Mouse (Mus musculus) CH12.LX (cell line): ENCODE results near the gene Pcdh15.

Experiments used
- CTCF ChIP-seq, 2 experiments: IDR thresholded peaks in 1 of 2; conservative IDR thresholded peaks in 1 of 2; 2 replicates each; pipeline ENCODE4 v1.5.1; 2011 to 2012; ENCODE audit warnings: low read depth in 2 of 2, low read length in 2 of 2, improper control_type of control experiment in 1 of 2, inconsistent platforms in 1 of 2, mild to moderate bottlenecking in 1 of 2, moderate library complexity in 1 of 2
- EP300 ChIP-seq: IDR thresholded peaks from 2 replicates; pipeline ENCODE4 v1.6.1; 2011; ENCODE audit warnings: low read length, improper control_type of control experiment
- HCFC1 ChIP-seq: IDR thresholded peaks from 2 replicates; pipeline ENCODE4 v1.6.1; 2012; ENCODE audit warnings: low read depth, mild to moderate bottlenecking, inconsistent platforms, low read length, improper control_type of control experiment
- MAFK ChIP-seq: IDR thresholded peaks from 2 replicates; pipeline ENCODE4 v1.6.1; 2011; ENCODE audit warnings: low read length, improper control_type of control experiment; ENCODE audit not compliant: insufficient replicate concordance
- MAZ ChIP-seq: IDR thresholded peaks from 2 replicates; pipeline ENCODE4 v1.6.1; 2012; ENCODE audit warnings: low read depth, mild to moderate bottlenecking, inconsistent platforms, low read length, improper control_type of control experiment, moderate library complexity
- MXI1 ChIP-seq: IDR thresholded peaks from 2 replicates; pipeline ENCODE4 v1.6.1; 2011; ENCODE audit warnings: mild to moderate bottlenecking, low read depth, low read length, improper control_type of control experiment
- NELFE ChIP-seq: IDR thresholded peaks from 2 replicates; pipeline ENCODE4 v1.6.1; 2011; ENCODE audit warnings: low read depth, low read length, improper control_type of control experiment
- POLR2A ChIP-seq: IDR thresholded peaks from 2 replicates; pipeline ENCODE4 v1.6.1; 2011; ENCODE audit warnings: low read depth, mild to moderate bottlenecking, improper control_type of control experiment, low read length
- SIN3A ChIP-seq: IDR thresholded peaks from 2 replicates; pipeline ENCODE4 v1.6.1; 2012; ENCODE audit warnings: low read length, improper control_type of control experiment, inconsistent platforms

DNA sequence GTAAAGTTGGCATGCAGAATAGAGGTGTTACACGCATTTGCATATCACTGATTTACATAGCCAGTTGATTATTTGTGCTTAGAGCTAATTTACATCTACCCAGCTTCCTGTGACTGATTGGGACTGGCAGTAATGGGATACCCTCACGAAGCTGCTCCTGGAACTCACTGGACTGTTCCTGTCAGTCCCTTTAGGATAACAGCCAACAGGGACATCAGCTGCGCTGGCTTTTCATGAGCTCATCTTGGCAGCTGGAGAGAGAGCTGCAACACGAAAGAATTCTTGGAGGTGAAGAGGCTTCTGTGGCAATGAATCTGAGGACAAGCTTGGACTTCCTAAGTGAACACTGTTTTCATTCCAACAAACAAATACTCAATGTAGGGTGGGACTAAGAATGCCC, 683.8 kb downstream of the Pcdh15 start:
- no peak for TF ChIP-seq MXI1
- no peak for TF ChIP-seq EP300
- no peak for TF ChIP-seq POLR2A
- TF ChIP-seq HCFC1, result no peak
- no peak for TF ChIP-seq MAZ
- no peak for TF ChIP-seq CTCF (conservative IDR thresholded peaks at IDR 0.05 in 1 of 2, IDR thresholded peaks at IDR 0.05 in 1 of 2; ENCODE audit: low read depth in 2 of 2, low read length in 2 of 2)
- TF ChIP-seq MAFK, result no peak
- TF ChIP-seq NELFE, result no peak
- TF ChIP-seq SIN3A, result no peak
